Mouse (Mus musculus): ENCODE results near the gene Adam22. TPM values are rescaled to one million over a fixed set of nuclear protein-coding genes. Genes with fewer than 3 reads are reported as not detected.
A peak's percentile ranks its signal among the peaks of the same experiment; 100 is the strongest.

The Adam22 gene
- polyA plus RNA-seq, 1 experiment from 2014 or later = 24.3 TPM

DNA sequence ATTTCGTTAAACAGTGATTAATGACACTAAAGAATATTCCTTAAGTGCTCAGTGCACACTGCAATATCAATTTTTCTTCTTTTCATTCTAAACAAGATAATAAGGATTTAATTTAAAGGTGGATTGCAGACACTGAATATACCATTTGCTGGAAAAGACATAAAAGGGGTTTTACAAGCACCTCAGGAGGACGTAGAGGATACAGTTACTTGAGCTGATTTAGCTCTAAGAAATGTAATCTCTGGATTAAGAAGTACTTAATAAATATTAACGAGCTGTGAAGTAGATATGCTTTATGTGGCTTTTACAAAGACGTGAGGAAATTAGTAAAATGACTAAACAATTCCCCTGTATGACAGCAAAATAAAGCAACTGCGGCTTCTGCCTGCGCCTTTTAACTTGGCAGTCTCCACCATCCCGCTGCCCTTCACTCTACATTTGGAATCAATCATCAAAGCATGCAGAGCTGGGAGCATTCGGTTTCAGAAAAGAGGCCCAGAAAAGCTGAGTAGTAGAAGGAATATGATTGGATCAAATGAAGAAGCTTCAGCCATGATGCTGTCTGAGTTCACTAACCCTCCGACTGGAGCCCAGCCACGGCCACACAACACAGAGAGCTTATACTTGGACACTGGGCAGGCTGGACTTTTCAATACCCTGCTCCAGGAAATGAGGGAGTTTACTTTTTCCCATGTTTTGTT, 70.1 kb downstream of the Adam22 start:
- 43% methylated on average over 10 of the region's 10 CpGs for WGBS
- no peak overlapping the region for H3K27ac ChIP-seq
- no peak for ATAC-seq (ENCODE audit: low FRiP score)

DNA sequence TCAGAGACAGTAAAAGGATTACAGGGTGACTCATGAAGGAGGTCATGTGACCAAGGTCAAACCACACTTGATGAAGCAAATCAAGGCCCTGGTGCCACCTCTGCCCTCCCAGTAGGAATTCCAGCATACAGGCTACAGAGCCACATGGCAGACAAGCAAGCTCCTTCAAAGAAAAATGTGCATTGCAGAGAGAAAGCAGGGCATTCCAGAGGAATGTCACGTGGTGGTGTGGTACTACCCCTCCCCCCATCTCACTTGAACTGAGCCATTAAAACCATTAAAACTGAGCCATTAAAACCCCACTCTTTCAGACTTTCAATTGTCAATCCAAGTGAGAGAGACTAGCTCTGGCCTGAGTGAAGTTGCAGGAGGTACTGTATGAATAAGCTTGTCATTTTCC, 74.7 kb downstream of the Adam22 start:
- Histone ChIP-seq H3K9ac (no peak overlapping the region), H3K27ac (no peak overlapping the region), H3K36me3 (replicated peaks) (no peaks in the 10 kb centered on the region), H3K27me3 (no peaks in the 10 kb centered on the region), H3K4me2 (no peak overlapping the region), H3K4me3 (replicated peaks) (no peak overlapping the region), H3K9me3 (no peaks in the 10 kb centered on the region), H3K4me1 (peaks cover 14% of the 10 kb centered on the region)
- peak; percentile 62 for ATAC-seq (ENCODE audit: low FRiP score)
- WGBS = 4% methylated on average over 1 of the region's 1 CpGs

More for the DNA sequence above, 70.1 kb downstream of the Adam22 start:
- no peak overlapping the region for H3K4me2 ChIP-seq
- H3K9me3 ChIP-seq = no peaks in the 10 kb centered on the region
- no peaks in the 10 kb centered on the region for H3K36me3 ChIP-seq (replicated peaks)
- no peak overlapping the region for H3K9ac ChIP-seq
- no peak overlapping the region for H3K4me3 ChIP-seq (replicated peaks)
- peaks cover 5% of the 10 kb centered on the region for H3K4me1 ChIP-seq
- no peaks in the 10 kb centered on the region for H3K27me3 ChIP-seq

DNA sequence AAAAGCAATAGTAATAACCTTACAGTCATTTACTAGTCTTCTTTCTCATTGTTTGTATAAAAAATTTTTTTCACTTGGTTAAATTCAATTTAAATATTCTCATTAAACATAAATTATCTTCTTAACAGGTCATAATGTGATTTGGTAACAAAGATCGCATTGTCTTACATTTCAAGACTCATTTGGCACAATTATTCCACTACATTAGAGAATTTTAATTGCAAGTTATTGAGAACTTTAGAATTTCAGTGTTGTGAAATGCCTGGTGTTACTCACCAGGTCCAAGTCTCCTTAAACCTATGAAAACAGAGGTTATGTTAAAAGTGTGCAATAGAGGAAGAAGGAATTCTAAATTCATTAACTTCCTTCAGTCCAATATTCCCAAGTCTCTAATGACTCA, 76.5 kb downstream of the Adam22 start:
- H3K36me3 ChIP-seq (replicated peaks) = no peaks in the 10 kb centered on the region
- H3K9me3 ChIP-seq = no peaks in the 10 kb centered on the region
- no peak overlapping the region for H3K27ac ChIP-seq
- H3K27me3 ChIP-seq = no peaks in the 10 kb centered on the region
- peaks cover 14% of the 10 kb centered on the region for H3K4me1 ChIP-seq
- H3K4me3 ChIP-seq (replicated peaks) = no peak overlapping the region
- H3K4me2 ChIP-seq = no peak overlapping the region
- WGBS = 83% methylated on average over 1 of the region's 1 CpGs
- H3K9ac ChIP-seq = no peak overlapping the region
- no peak for ATAC-seq (ENCODE audit: low FRiP score)

DNA sequence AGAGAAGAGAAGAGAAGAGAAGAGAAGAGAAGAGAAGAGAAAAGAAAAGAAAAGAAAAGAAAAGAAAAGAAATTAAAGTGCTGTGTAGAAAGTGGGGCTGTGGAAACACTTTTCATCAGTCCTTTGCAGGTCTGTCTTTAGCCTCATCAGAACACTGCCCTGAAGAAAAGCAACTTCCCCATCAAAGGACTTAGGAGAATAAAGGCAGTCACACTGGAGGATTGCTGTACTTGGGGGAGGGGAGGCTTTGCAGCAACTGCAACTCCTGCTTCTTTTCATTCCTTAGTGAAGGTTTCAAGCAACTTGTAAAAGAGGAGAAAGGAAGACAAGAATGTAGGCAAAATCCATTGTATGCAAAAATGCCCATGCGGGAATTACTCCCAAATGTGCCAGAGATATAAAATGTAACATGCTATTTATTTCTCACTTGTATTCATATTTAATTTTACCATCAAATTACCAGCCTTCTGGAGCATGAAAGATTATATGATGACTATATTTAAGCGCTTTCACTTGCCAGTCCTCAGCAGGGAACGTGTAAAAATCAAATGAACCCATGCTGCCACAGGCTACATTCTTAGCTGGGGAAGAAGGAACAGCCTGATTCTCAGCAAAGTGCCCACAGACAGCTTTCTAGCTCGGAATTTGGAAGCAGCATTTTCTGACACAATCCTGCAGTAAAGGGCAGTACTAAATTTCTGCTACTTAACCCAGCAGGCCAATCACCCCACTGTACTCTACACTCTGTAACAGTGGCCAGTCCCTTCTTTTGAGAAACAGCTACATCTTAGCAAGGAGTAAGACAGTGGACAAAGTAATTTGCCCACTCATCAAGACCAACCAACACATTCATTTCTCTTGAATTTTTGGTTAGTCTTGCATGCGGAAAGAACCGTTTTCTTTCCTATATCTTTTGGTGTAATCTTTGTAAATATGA, 78.0 kb downstream of the Adam22 start:
- H3K36me3 ChIP-seq (replicated peaks) = no peaks in the 10 kb centered on the region
- 39% methylated on average over 6 of the region's 6 CpGs for whole genome bisulfite sequencing
- no peak overlapping the region for H3K4me2 ChIP-seq
- ATAC-seq (ENCODE audit: low FRiP score) = peak; percentile 70; the same call in 1 of the 2 replicates
- no peaks in the 10 kb centered on the region for H3K9me3 ChIP-seq
- no peaks in the 10 kb centered on the region for H3K27me3 ChIP-seq
- 0 out of 2 replicates have a peak overlapping the region, but pooled peaks have one; percentile 2 for H3K27ac ChIP-seq
- H3K4me1 ChIP-seq = peaks cover 14% of the 10 kb centered on the region
- no peak overlapping the region for H3K4me3 ChIP-seq (replicated peaks)
- H3K9ac ChIP-seq = no peak overlapping the region

DNA sequence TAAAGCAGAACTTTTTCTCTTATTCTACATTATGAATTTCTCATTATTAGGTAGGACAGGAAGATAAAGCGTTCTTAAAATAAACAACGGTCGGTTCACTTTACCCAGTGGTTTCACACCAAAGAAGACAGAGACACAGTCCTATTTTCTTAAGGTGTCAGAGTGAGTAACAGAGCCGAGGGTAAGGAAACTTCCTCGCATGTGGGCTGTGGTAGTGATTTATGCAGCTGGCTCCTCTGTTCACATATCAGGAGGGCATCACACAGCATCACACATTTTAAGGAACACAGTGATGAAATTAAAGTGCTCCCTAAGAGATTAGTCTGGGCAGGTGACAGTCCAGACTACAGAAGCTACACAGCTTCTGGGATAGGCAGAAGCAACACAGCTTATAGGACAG, 83.8 kb downstream of the Adam22 start:
- no peaks in the 10 kb centered on the region for H3K36me3 ChIP-seq (replicated peaks)
- H3K4me3 ChIP-seq (replicated peaks) = no peak overlapping the region
- H3K27me3 ChIP-seq = no peaks in the 10 kb centered on the region
- no peak overlapping the region for H3K9ac ChIP-seq
- no peak for ATAC-seq (ENCODE audit: low FRiP score)
- no peaks in the 10 kb centered on the region for H3K9me3 ChIP-seq
- no peaks in the 10 kb centered on the region for H3K4me1 ChIP-seq
- WGBS = 87% methylated on average over 5 of the region's 5 CpGs
- no peak overlapping the region for H3K27ac ChIP-seq
- no peak overlapping the region for H3K4me2 ChIP-seq

DNA sequence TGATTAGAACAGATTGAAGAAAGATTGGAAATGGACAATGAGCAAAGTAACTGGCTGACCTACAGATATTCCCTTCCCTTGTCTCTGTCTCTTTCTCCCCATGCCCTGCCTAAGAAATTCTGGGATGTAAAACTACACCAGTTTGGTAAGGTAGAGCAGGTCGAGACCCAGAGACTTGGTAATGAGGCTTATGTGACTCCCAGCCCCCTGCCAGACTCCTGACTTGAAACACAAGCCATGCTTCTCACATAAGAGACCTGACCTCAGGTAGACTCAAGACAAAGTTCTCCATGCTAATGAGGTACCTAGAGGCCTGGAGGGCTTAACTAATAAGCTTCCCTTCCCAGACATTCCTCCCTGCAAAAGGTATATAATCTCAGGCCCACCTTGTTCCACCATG, 91.8 kb downstream of the Adam22 start:
- no peaks in the 10 kb centered on the region for H3K36me3 ChIP-seq (replicated peaks)
- H3K4me2 ChIP-seq = no peak overlapping the region
- H3K4me3 ChIP-seq (replicated peaks) = no peak overlapping the region
- no peaks in the 10 kb centered on the region for H3K27me3 ChIP-seq
- ATAC-seq (ENCODE audit: low FRiP score) = no peak
- no peaks in the 10 kb centered on the region for H3K9me3 ChIP-seq
- H3K4me1 ChIP-seq = no peaks in the 10 kb centered on the region
- H3K9ac ChIP-seq = no peak overlapping the region
- no peak overlapping the region for H3K27ac ChIP-seq
- 72% methylated on average over 1 of the region's 1 CpGs for WGBS

DNA sequence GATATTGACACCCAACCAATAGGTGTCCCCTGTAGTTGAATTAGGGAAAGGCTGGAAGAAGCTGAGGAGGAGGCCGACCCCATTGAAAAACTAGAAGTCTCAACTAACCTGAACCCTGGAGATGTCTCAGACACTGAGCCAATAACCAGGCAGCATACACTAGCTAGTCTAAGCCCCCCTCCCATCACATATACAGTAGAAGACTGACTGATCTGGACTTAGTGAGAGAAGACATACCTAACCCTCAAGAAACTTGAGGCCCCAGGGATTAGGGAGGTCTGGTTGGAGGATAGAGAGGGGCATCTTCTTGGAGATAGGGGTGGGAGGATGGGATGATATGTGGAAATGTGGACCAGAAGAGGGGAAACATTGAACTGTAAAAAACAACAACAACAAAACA, 110.6 kb downstream of the Adam22 start:
- Histone ChIP-seq H3K4me1 (no peaks in the 10 kb centered on the region), H3K27ac (no peak overlapping the region), H3K36me3 (replicated peaks) (no peaks in the 10 kb centered on the region), H3K4me2 (no peak overlapping the region), H3K9ac (no peak overlapping the region), H3K4me3 (replicated peaks) (no peak overlapping the region), H3K27me3 (no peaks in the 10 kb centered on the region), H3K9me3 (no peaks in the 10 kb centered on the region)
- 100% methylated on average over 1 of the region's 1 CpGs for WGBS
- ATAC-seq (ENCODE audit: low FRiP score) = no peak

DNA sequence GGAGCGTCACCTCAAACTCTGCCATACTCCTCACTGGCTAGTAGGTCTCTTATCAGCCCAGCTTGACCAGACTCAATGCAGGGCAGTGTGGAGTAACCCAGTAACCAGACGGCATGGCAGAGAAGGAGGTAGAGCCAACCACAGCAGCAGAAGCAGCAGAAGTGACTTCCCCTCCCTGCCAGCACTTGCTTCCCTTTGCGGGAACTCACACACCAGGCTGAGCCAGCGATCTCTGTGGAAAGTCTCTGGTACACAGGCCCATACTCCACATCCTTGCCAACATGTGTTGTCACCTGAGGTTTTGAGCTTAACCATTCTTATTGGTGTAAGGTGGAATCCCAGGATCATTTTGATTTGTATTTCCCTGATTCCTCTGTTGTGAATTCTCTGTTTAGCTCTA, 111.5 kb downstream of the Adam22 start:
- Histone ChIP-seq H3K36me3 (replicated peaks) (no peaks in the 10 kb centered on the region), H3K27ac (no peak overlapping the region), H3K9ac (no peak overlapping the region), H3K4me1 (no peaks in the 10 kb centered on the region), H3K27me3 (no peaks in the 10 kb centered on the region), H3K4me2 (no peak overlapping the region), H3K4me3 (replicated peaks) (no peak overlapping the region), H3K9me3 (no peaks in the 10 kb centered on the region)
- ATAC-seq (ENCODE audit: low FRiP score) = no peak
- 98% methylated on average over 4 of the region's 4 CpGs for WGBS

DNA sequence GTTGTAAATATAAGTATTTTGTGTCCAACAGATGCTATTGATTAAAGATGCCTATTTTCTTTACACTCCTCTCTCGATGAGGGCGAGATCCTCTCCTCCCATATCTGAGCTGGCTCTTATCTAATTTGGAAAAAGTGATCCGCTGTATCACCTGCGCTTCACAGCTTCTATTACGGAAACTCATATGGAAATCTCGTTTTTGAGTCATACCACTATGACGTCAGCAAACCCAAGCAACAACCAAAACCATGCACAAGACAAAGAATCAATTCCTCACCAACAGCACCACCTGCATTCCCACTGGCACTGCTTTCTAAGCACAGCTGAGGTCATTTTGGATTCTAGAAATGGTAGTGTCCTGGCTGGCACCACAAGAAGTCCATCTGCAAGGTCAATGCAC, 123.3 kb downstream of the Adam22 start:
- H3K27ac ChIP-seq = no peak overlapping the region
- H3K36me3 ChIP-seq (replicated peaks) = no peaks in the 10 kb centered on the region
- no peaks in the 10 kb centered on the region for H3K9me3 ChIP-seq
- ATAC-seq (ENCODE audit: low FRiP score) = no peak
- WGBS = 90% methylated on average over 7 of the region's 7 CpGs
- no peak overlapping the region for H3K9ac ChIP-seq
- H3K4me1 ChIP-seq = no peaks in the 10 kb centered on the region
- H3K4me3 ChIP-seq (replicated peaks) = no peak overlapping the region
- no peak overlapping the region for H3K4me2 ChIP-seq
- H3K27me3 ChIP-seq = no peaks in the 10 kb centered on the region

DNA sequence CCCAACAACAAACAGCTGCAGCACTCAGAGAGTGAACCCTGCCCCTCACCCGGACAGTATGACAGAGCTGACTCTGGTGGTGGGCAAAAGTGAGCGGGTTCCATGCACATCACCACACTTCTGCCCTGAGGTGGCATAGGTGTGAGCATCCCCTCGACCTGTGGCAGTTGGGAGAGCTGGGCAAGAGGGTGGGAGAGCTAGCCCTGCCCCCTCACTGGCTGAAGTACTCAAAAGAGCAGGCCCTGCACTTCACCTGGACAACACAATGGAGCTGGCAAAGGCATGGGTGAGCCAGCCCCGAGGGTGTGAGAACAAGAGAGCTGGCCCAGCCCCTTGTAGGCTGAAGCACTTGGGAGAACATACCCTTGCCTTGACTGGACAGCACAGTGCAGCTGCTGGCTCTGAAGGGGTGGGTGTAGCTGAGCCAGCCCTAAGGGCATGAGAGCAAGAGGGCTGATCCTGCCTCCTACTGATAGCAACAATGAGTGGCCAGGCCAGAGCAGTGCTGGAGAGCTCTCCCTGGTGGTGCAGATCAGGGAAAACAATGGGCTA, 124.8 kb downstream of the Adam22 start:
- Histone ChIP-seq H3K27me3 (no peaks in the 10 kb centered on the region), H3K4me3 (replicated peaks) (no peak overlapping the region), H3K9me3 (no peaks in the 10 kb centered on the region), H3K27ac (no peak overlapping the region), H3K4me2 (no peak overlapping the region), H3K9ac (no peak overlapping the region), H3K36me3 (replicated peaks) (no peaks in the 10 kb centered on the region), H3K4me1 (no peaks in the 10 kb centered on the region)
- 48% methylated on average over 4 of the region's 4 CpGs for WGBS
- no peak; the same call in 1 of the 2 replicates for ATAC-seq (ENCODE audit: low FRiP score)

DNA sequence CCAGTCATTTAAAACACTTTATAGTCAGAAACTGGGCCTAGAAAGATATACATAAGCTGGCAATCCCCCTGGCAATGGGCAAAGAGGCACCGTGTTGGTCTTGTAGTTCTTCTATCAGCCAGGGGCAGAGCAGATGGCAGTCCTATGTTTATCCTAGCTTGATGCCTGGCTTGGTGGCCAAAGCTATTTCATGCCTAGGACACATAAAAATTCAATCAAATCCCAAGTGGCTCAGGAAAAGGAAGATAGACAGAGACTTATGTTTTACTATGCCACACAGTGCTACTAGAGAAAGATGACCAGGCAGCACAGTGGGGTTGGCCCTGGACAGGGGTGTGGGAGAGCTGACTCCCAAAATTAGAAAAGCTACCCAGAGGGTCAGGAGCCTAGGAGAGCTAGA, 125.3 kb downstream of the Adam22 start:
- ATAC-seq (ENCODE audit: low FRiP score) = no peak
- Histone ChIP-seq H3K27me3 (no peaks in the 10 kb centered on the region), H3K4me2 (no peak overlapping the region), H3K9me3 (no peaks in the 10 kb centered on the region), H3K27ac (no peak overlapping the region), H3K36me3 (replicated peaks) (no peaks in the 10 kb centered on the region), H3K9ac (no peak overlapping the region), H3K4me1 (no peaks in the 10 kb centered on the region), H3K4me3 (replicated peaks) (no peak overlapping the region)
- WGBS = 89% methylated on average over 1 of the region's 1 CpGs

DNA sequence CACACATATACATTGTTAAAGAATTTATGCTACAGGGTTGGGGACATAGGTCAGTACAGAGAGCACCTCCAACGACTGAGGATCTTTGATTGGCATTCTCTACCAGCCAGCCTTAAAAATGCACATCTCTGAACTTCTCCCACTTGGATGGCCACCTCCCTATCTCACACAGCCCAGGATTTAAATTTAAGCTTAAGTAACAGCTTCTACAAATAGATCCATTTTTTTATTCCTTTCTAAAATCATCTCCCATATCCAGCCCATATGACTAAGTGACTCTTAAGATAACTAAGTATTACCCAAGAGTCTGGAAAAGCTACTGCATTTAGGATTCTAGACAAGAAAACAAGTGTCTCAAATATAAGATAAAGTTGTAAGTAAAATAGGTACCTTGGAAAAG, 140.9 kb downstream of the Adam22 start:
- no peak overlapping the region for H3K9ac ChIP-seq
- H3K9me3 ChIP-seq = no peaks in the 10 kb centered on the region
- H3K4me1 ChIP-seq = no peaks in the 10 kb centered on the region
- H3K27me3 ChIP-seq = no peaks in the 10 kb centered on the region
- 82% methylated on average over 1 of the region's 1 CpGs for WGBS
- no peak for ATAC-seq (ENCODE audit: low FRiP score)
- H3K36me3 ChIP-seq (replicated peaks) = no peaks in the 10 kb centered on the region
- H3K4me3 ChIP-seq (replicated peaks) = no peak overlapping the region
- H3K4me2 ChIP-seq = no peak overlapping the region
- H3K27ac ChIP-seq = no peak overlapping the region

All from forebrain, embryonic 12.5 days (tissue).